Mouse (Mus musculus) stomach, postnatal 0 days (tissue): ENCODE measurements around the gene AI481877. TPM values are rescaled to one million over a fixed set of nuclear protein-coding genes. Genes with fewer than 3 reads are reported as not detected.

Experiments used
- ATAC-seq: fragments of 200-750 bp; cut with Nextera tagmentation; 2 replicates; pipeline ENCODE4 v1.8.0; 2017; ENCODE audit not compliant: low FRiP score, low TSS enrichment
- DNase-seq: peaks from one replicate; pipeline ENCODE4 v3.0.0-alpha.2; 2016; ENCODE audit warnings: low spot score
- H3K27ac ChIP-seq: fragments of 300-500 bp; sonication (generic); replicated peaks from 2 replicates; pipeline ENCODE4 v1.5.1; 2014; ENCODE audit warnings: mild to moderate bottlenecking, control low read depth
- H3K27me3 ChIP-seq: fragments of 300-500 bp; sonication (generic); 2 replicates; pipeline ENCODE4 v1.6.1; 2014; ENCODE audit warnings: low read length; ENCODE audit not compliant: control insufficient read depth, insufficient read depth
- H3K36me3 ChIP-seq: fragments of 300-500 bp; sonication (generic); 2 replicates; pipeline ENCODE4 v1.6.1; 2014; ENCODE audit warnings: low read length, mixed read lengths; ENCODE audit not compliant: control insufficient read depth, insufficient read depth
- H3K4me1 ChIP-seq: fragments of 300-500 bp; sonication (generic); replicated peaks from 2 replicates; pipeline ENCODE4 v1.6.1; 2014; ENCODE audit warnings: antibody characterized with exemption; ENCODE audit not compliant: control insufficient read depth, insufficient read depth
- H3K4me2 ChIP-seq: fragments of 300-500 bp; sonication (generic); replicated peaks from 2 replicates; pipeline ENCODE4 v1.6.1; 2014; ENCODE audit warnings: low read depth, mild to moderate bottlenecking, control low read depth, moderate library complexity
- H3K4me3 ChIP-seq: fragments of 300-500 bp; sonication (generic); 2 replicates; pipeline ENCODE4 v1.5.1; 2014; ENCODE audit warnings: low read depth, low read length, control low read depth
- H3K9ac ChIP-seq: fragments of 300-500 bp; sonication (generic); 2 replicates; pipeline ENCODE4 v1.6.1; 2014; ENCODE audit warnings: mild to moderate bottlenecking, low read length, control low read depth, mixed read lengths
- H3K9me3 ChIP-seq: fragments of 300-500 bp; sonication (generic); 2 replicates; pipeline ENCODE4 v1.6.1; 2016; ENCODE audit warnings: low read length; ENCODE audit not compliant: control insufficient read depth
- CTCF ChIP-seq: IDR thresholded peaks from 2 replicates; pipeline ENCODE4 v1.5.1; 2016; ENCODE audit warnings: antibody characterized with exemption, low read depth, mild to moderate bottlenecking, moderate library complexity
- EP300 ChIP-seq: optimal IDR thresholded peaks from 2 replicates; pipeline ENCODE3; 2016; ENCODE audit warnings: antibody characterized with exemption
- WGBS: fragments of 180-500 bp; shearing (Covaris S2); extraction: QIAGEN DNeasy Blood & Tissue Kit; methylation state at CpG from one replicate; pipeline ENCODE4 v1.1.7; 2014; 5-methylcytosine and 5-hydroxymethylcytosine counted together
- polyA plus RNA-seq: library from polyadenylated mRNA; unstranded; fragments of >200 nt; fragmentation: Nextera tagmentation; extraction: Ambion mirVana; gene quantifications from 2 replicates; pipeline ENCODE4 v1.2.1, GENCODE M21; 2015

The AI481877 gene
- polyA plus RNA-seq, 1 experiment from 2014 or later, result 1.2 TPM

- no peak for DNase-seq
- Histone ChIP-seq H3K36me3 (no peaks in the 10 kb centered on the region), H3K27me3 (no peaks in the 10 kb centered on the region), H3K27ac (no peak overlapping the region), H3K4me3 (no peak overlapping the region), H3K9me3 (no peaks in the 10 kb centered on the region), H3K4me2 (no peak overlapping the region), H3K9ac (no peak overlapping the region), H3K4me1 (no peaks in the 10 kb centered on the region)
- ATAC-seq, result no peak
- no peak for TF ChIP-seq CTCF
- no peak for TF ChIP-seq EP300
- WGBS, result 77% methylated on average over 2 of the region's 2 CpGs
These were observed 25.3 kb upstream of the AI481877 start for GRCm38 (mm10) chr4:59164034-59164433.

GRCm38 (mm10) chr4:59160959-59161670 is 22.3 kb upstream of the AI481877 start:
- DNase-seq, result no peak
- no peak for TF ChIP-seq CTCF
- TF ChIP-seq EP300, result no peak
- no peaks in the 10 kb centered on the region for H3K36me3 ChIP-seq
- no peaks in the 10 kb centered on the region for H3K27me3 ChIP-seq
- WGBS, result 54% methylated on average over 8 of the region's 8 CpGs
- H3K27ac ChIP-seq, result no peak overlapping the region
- H3K9me3 ChIP-seq, result no peaks in the 10 kb centered on the region
- no peak overlapping the region for H3K4me3 ChIP-seq
- no peak for ATAC-seq
- H3K4me1 ChIP-seq, result peaks cover 3% of the 10 kb centered on the region; the same call in 1 of the 2 replicates
- H3K9ac ChIP-seq, result no peak overlapping the region
- no peak overlapping the region for H3K4me2 ChIP-seq

- Histone ChIP-seq H3K9me3 (no peaks in the 10 kb centered on the region), H3K9ac (no peak overlapping the region), H3K27ac (no peak overlapping the region), H3K4me3 (no peak overlapping the region), H3K4me2 (no peak overlapping the region), H3K27me3 (no peaks in the 10 kb centered on the region), H3K4me1 (peaks cover 3% of the 10 kb centered on the region; the same call in 1 of the 2 replicates), H3K36me3 (no peaks in the 10 kb centered on the region)
- no peak for DNase-seq
- no peak for ATAC-seq
- no peak for TF ChIP-seq CTCF
- no peak for TF ChIP-seq EP300
- 88% methylated on average over 5 of the region's 5 CpGs for WGBS
These were observed 21.5 kb upstream of the AI481877 start for GRCm38 (mm10) chr4:59160289-59160688.

GRCm38 (mm10) chr4:59157654-59158053 is 18.9 kb upstream of the AI481877 start:
- Histone ChIP-seq H3K4me1 (peaks cover 3% of the 10 kb centered on the region; the same call in 1 of the 2 replicates), H3K36me3 (no peaks in the 10 kb centered on the region), H3K9ac (no peak overlapping the region), H3K4me3 (no peak overlapping the region), H3K27ac (peak overlapping the region; percentile 61), H3K27me3 (no peaks in the 10 kb centered on the region), H3K9me3 (no peaks in the 10 kb centered on the region), H3K4me2 (no peak overlapping the region)
- WGBS, result 50% methylated on average over 2 of the region's 2 CpGs
- TF ChIP-seq EP300 (no peak), CTCF (no peak)
- DNase-seq, result no peak
- ATAC-seq, result no peak

GRCm38 (mm10) chr4:59156897-59157592 is 18.3 kb upstream of the AI481877 start:
- DNase-seq (no peak), ATAC-seq (no peak; the same call in 1 of the 2 replicates)
- 26% methylated on average over 7 of the region's 7 CpGs for WGBS
- Histone ChIP-seq H3K4me1 (peaks cover 3% of the 10 kb centered on the region; the same call in 1 of the 2 replicates), H3K9me3 (no peaks in the 10 kb centered on the region), H3K27ac (no peak overlapping the region), H3K9ac (no peak overlapping the region), H3K27me3 (no peaks in the 10 kb centered on the region), H3K4me3 (no peak overlapping the region), H3K4me2 (no peak overlapping the region), H3K36me3 (no peaks in the 10 kb centered on the region)
- TF ChIP-seq EP300, result no peak
- TF ChIP-seq CTCF, result no peak

- Histone ChIP-seq H3K4me1 (no peaks in the 10 kb centered on the region), H3K9me3 (no peaks in the 10 kb centered on the region), H3K4me3 (no peak overlapping the region), H3K9ac (no peak overlapping the region), H3K36me3 (no peaks in the 10 kb centered on the region), H3K27me3 (no peaks in the 10 kb centered on the region), H3K27ac (no peak overlapping the region), H3K4me2 (no peak overlapping the region)
- WGBS, result 85% methylated on average over 1 of the region's 1 CpGs
- TF ChIP-seq CTCF, result no peak
- TF ChIP-seq EP300, result no peak
- ATAC-seq (no peak), DNase-seq (no peak)
These were observed 13.2 kb upstream of the AI481877 start for GRCm38 (mm10) chr4:59151953-59152352.
